19 mouse cellular contexts compared by ENCODE assay signal in the genomic region with DNA sequence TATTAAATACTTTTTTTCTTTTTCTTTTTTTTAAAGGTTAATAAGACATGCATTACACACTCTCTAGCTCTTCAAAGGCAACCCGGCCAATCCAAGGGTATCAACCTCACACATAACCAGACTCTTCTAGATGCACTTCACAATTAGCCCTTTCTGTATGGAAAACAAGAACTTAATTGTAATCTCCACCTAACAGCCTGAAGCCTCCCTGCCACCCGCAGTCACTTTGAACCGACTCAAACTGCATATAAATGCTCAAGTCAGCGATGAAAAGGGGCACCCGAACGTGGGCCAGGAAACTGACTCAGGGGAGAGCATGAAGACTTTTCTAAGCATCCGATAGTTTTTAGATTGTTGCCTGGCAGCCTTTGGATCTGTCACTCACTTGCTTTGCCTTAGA. TPM values are rescaled to one million over a fixed set of nuclear protein-coding genes. Genes with fewer than 3 reads are reported as not detected.
DNase-seq lines count a peak whose midpoint lies in the region; ATAC-seq lines count a peak whose summit lies in the region.
"Had no signal": no experiment of that assay in that cellular context is flagged by ENCODE, and none has a peak within 500 bp of the region (broad histone marks: within the 10 kb centered on the region; RNA-seq: fewer than 3 reads in every experiment).

No protein-coding gene starts in this region.

- peak; percentile 33 for DNase-seq in R1 (ENCODE audit: low read depth, low spot score)
- DNase-seq in forebrain, embryonic 11.5 days (ENCODE audit: low spot score), result peak; percentile 69
- DNase-seq in midbrain, embryonic 11.5 days (ENCODE audit: low spot score, missing footprints), result no peak
- DNase-seq in ovary, postnatal 14 days (ENCODE audit: low spot score), result no peak
- no peak for DNase-seq in urinary bladder, postnatal 10 days (ENCODE audit: low spot score)
- DNase-seq: adrenal gland, postnatal 36 days; cerebellum, adult 9-11 months; gastrocnemius, postnatal 25 days; kidney, adult 9 months; layer of hippocampus, postnatal 36 days; liver, embryonic 13.5 days; right cerebral cortex, postnatal 4 days had no signal

- H3K4me1 ChIP-seq in hindbrain, embryonic 15.5 days (replicated peaks), result peaks cover 14% of the 10 kb centered on the region
- peaks cover 17% of the 10 kb centered on the region for H3K4me1 ChIP-seq in hindbrain, embryonic 13.5 days (replicated peaks)
- peaks cover 9% of the 10 kb centered on the region for H3K4me1 ChIP-seq in forebrain, embryonic 11.5 days (replicated peaks; ENCODE audit: control insufficient read depth, insufficient read depth, low read length)
- no peaks in the 10 kb centered on the region for H3K4me1 ChIP-seq in midbrain, embryonic 11.5 days (ENCODE audit: control insufficient read depth, insufficient read depth, low read length)
- no peaks in the 10 kb centered on the region for H3K4me1 ChIP-seq in kidney, embryonic 14.5 days (ENCODE audit: control insufficient read depth, insufficient read depth, low read length)
- H3K4me1 ChIP-seq: liver, embryonic 13.5 days had no signal

- WGBS in hindbrain, embryonic 15.5 days, result 15% methylated on average over 7 of the region's 7 CpGs
- WGBS in hindbrain, embryonic 13.5 days, result 17% methylated on average over 7 of the region's 7 CpGs
- 12% methylated on average over 7 of the region's 7 CpGs for WGBS in forebrain, embryonic 11.5 days
- WGBS in midbrain, embryonic 11.5 days, result 24% methylated on average over 7 of the region's 7 CpGs
- WGBS in kidney, embryonic 14.5 days, result 63% methylated on average over 7 of the region's 7 CpGs

- 0 out of 2 replicates have a peak, but pooled peaks have one; percentile 23 for ATAC-seq in hindbrain, embryonic 15.5 days (ENCODE audit: low FRiP score, low read depth)
- no peak for ATAC-seq in hindbrain, embryonic 13.5 days (ENCODE audit: low FRiP score)
- 0 out of 2 replicates have a peak, but pooled peaks have one; percentile 53 for ATAC-seq in forebrain, embryonic 11.5 days (replicated peaks; ENCODE audit: low FRiP score)
- 0 out of 2 replicates have a peak, but pooled peaks have one; percentile 22 for ATAC-seq in midbrain, embryonic 11.5 days (ENCODE audit: low FRiP score)
- no peak for ATAC-seq in kidney, embryonic 14.5 days (ENCODE audit: low FRiP score, low TSS enrichment)
- ATAC-seq: Patski had no signal

- no peaks in the 10 kb centered on the region for H3K27me3 ChIP-seq in hindbrain, embryonic 15.5 days
- H3K27me3 ChIP-seq in hindbrain, embryonic 13.5 days, result no peaks in the 10 kb centered on the region
- no peaks in the 10 kb centered on the region for H3K27me3 ChIP-seq in forebrain, embryonic 11.5 days (ENCODE audit: control insufficient read depth, insufficient read depth, low read length)
- no peaks in the 10 kb centered on the region for H3K27me3 ChIP-seq in midbrain, embryonic 11.5 days (ENCODE audit: control insufficient read depth, insufficient read depth, low read length)
- no peaks in the 10 kb centered on the region for H3K27me3 ChIP-seq in kidney, embryonic 14.5 days (ENCODE audit: control insufficient read depth, insufficient read depth, low read length)
- H3K27me3 ChIP-seq: limb, embryonic 12.5 days; liver, embryonic 13.5 days; neural tube, embryonic 13.5 days; Patski had no signal

- H3K4me3 ChIP-seq in hindbrain, embryonic 15.5 days, result no peak overlapping the region
- no peak overlapping the region for H3K4me3 ChIP-seq in hindbrain, embryonic 13.5 days
- no peak overlapping the region for H3K4me3 ChIP-seq in forebrain, embryonic 11.5 days (ENCODE audit: low read depth, low read length)
- no peak overlapping the region for H3K4me3 ChIP-seq in midbrain, embryonic 11.5 days (ENCODE audit: low read depth, low read length)
- H3K4me3 ChIP-seq in kidney, embryonic 14.5 days (ENCODE audit: low read length), result no peak overlapping the region
- H3K4me3 ChIP-seq: limb, embryonic 12.5 days; liver, embryonic 13.5 days; neural tube, embryonic 13.5 days had no signal

- H3K27ac ChIP-seq in hindbrain, embryonic 15.5 days (replicated peaks), result no peak overlapping the region
- H3K27ac ChIP-seq in hindbrain, embryonic 13.5 days, result no peak overlapping the region
- no peak overlapping the region; the same call in 1 of the 2 replicates for H3K27ac ChIP-seq in forebrain, embryonic 11.5 days (ENCODE audit: low read depth, low read length)
- no peak overlapping the region for H3K27ac ChIP-seq in midbrain, embryonic 11.5 days (ENCODE audit: low read depth, low read length)
- no peak overlapping the region for H3K27ac ChIP-seq in kidney, embryonic 14.5 days (ENCODE audit: low read depth, low read length)
- H3K27ac ChIP-seq: limb, embryonic 12.5 days; liver, embryonic 13.5 days; neural tube, embryonic 13.5 days had no signal

- H3K9me3 ChIP-seq in hindbrain, embryonic 15.5 days, result no peaks in the 10 kb centered on the region
- H3K9me3 ChIP-seq in hindbrain, embryonic 13.5 days, result no peaks in the 10 kb centered on the region
- no peaks in the 10 kb centered on the region; the same call in 1 of the 2 replicates for H3K9me3 ChIP-seq in forebrain, embryonic 11.5 days (ENCODE audit: control insufficient read depth, low read length)
- no peaks in the 10 kb centered on the region; the same call in 1 of the 2 replicates for H3K9me3 ChIP-seq in midbrain, embryonic 11.5 days (ENCODE audit: control insufficient read depth, low read length)
- H3K9me3 ChIP-seq in kidney, embryonic 14.5 days (ENCODE audit: control insufficient read depth, low read length), result no peaks in the 10 kb centered on the region
- H3K9me3 ChIP-seq: limb, embryonic 12.5 days; liver, embryonic 13.5 days; neural tube, embryonic 13.5 days had no signal

- no peak overlapping the region for H3K9ac ChIP-seq in hindbrain, embryonic 15.5 days
- no peak overlapping the region for H3K9ac ChIP-seq in hindbrain, embryonic 13.5 days
- H3K9ac ChIP-seq in forebrain, embryonic 11.5 days (ENCODE audit: low read length), result no peak overlapping the region
- no peak overlapping the region for H3K9ac ChIP-seq in midbrain, embryonic 11.5 days (ENCODE audit: low read length)
- H3K9ac ChIP-seq in kidney, embryonic 14.5 days (ENCODE audit: low read depth, low read length), result no peak overlapping the region
- H3K9ac ChIP-seq: limb, embryonic 12.5 days; liver, embryonic 13.5 days; neural tube, embryonic 13.5 days had no signal

- no peaks in the 10 kb centered on the region for H3K36me3 ChIP-seq in hindbrain, embryonic 15.5 days
- H3K36me3 ChIP-seq in hindbrain, embryonic 13.5 days, result no peaks in the 10 kb centered on the region
- no peaks in the 10 kb centered on the region for H3K36me3 ChIP-seq in forebrain, embryonic 11.5 days (ENCODE audit: control insufficient read depth, insufficient read depth, low read length)
- H3K36me3 ChIP-seq in midbrain, embryonic 11.5 days (ENCODE audit: control insufficient read depth, insufficient read depth, low read length), result no peaks in the 10 kb centered on the region
- no peaks in the 10 kb centered on the region for H3K36me3 ChIP-seq in kidney, embryonic 14.5 days (ENCODE audit: control insufficient read depth, insufficient read depth, low read length)
- H3K36me3 ChIP-seq: limb, embryonic 12.5 days; liver, embryonic 13.5 days; neural tube, embryonic 13.5 days had no signal

- no peak overlapping the region for H3K4me2 ChIP-seq in hindbrain, embryonic 15.5 days
- no peak overlapping the region for H3K4me2 ChIP-seq in hindbrain, embryonic 13.5 days
- no peak overlapping the region for H3K4me2 ChIP-seq in forebrain, embryonic 11.5 days (ENCODE audit: low read depth, low read length, severe bottlenecking)
- no peak overlapping the region for H3K4me2 ChIP-seq in midbrain, embryonic 11.5 days
- no peak overlapping the region for H3K4me2 ChIP-seq in kidney, embryonic 14.5 days (replicated peaks; ENCODE audit: low read depth, low read length)
- H3K4me2 ChIP-seq: limb, embryonic 12.5 days; liver, embryonic 13.5 days; neural tube, embryonic 13.5 days had no signal

RNA-seq across cellular contexts. Expression of gene Adamts20, which starts 12.1 kb away (rescaled TPM):
- polyA plus RNA-seq in hindbrain, embryonic 15.5 days (2015; fragmentation: Nextera tagmentation; extraction: Ambion mirVana), result 3.3 and 4.4 TPM in 2 replicates
- 2.7 and 3.2 TPM in 2 replicates for polyA plus RNA-seq in hindbrain, embryonic 13.5 days (2015; fragmentation: Nextera tagmentation; extraction: Ambion mirVana)
- 14.0 and 15.4 TPM in 2 replicates for polyA plus RNA-seq in forebrain, embryonic 11.5 days (2014; fragmentation: Nextera tagmentation; extraction: Ambion mirVana)
- polyA plus RNA-seq in midbrain, embryonic 11.5 days (2014; fragmentation: Nextera tagmentation; extraction: Ambion mirVana), result 3.1 and 3.5 TPM in 2 replicates
- 3.5 and 4.0 TPM in 2 replicates for polyA plus RNA-seq in kidney, embryonic 14.5 days (2014; fragmentation: Nextera tagmentation; extraction: Ambion mirVana)
- polyA plus RNA-seq: C2C12 had no signal

Comparison
In these comparisons a context has a peak if more than half of its experiments do, and no peak if none do; other contexts are left out.
1. ATAC-seq: peak in hindbrain, embryonic 15.5 days (single experiment), forebrain, embryonic 11.5 days (single experiment) and midbrain, embryonic 11.5 days (single experiment); none in hindbrain, embryonic 13.5 days (single experiment) and kidney, embryonic 14.5 days (single experiment).
2. DNase-seq: peak in R1 (single experiment) and forebrain, embryonic 11.5 days (single experiment); none in midbrain, embryonic 11.5 days (single experiment), ovary, postnatal 14 days (single experiment) and urinary bladder, postnatal 10 days (single experiment).